Mouse (Mus musculus) G1E (cell line): ENCODE results near the gene Olfr224.
"Not testable (repeated sequence)": the region's sequence is repeated elsewhere in the genome, so short reads cannot be mapped to it uniquely, and the experiment has no call there.

Experiments used
- CTCF ChIP-seq: IDR thresholded peaks from 2 replicates; pipeline ENCODE4 v1.5.1; 2012; ENCODE audit warnings: low read depth, low read length, inconsistent platforms, mixed read lengths
- POLR2AphosphoS5 ChIP-seq: IDR thresholded peaks from 2 replicates; pipeline ENCODE4 v1.6.1; 2012; ENCODE audit warnings: low read depth, low read length, inconsistent platforms; ENCODE audit not compliant: insufficient replicate concordance
- TAL1 ChIP-seq: conservative IDR thresholded peaks from 2 replicates; pipeline ENCODE4 v1.6.1; 2012; ENCODE audit warnings: low read depth, low read length, inconsistent platforms, mixed read lengths

GRCm38 (mm10) chr11:58534736-58535135 is 35.6 kb downstream of the Olfr224 start, which contains the start of gene Olfr330:
- TF ChIP-seq CTCF, POLR2AphosphoS5, TAL1: not testable (repeated sequence)
